Mouse (Mus musculus): ENCODE measurements around the gene Dnah9.

Dnah9 gene

GRCm38 (mm10) chr11:65927962-65928361, 240.4 kb downstream of the Dnah9 start:
- DNase-seq (ENCODE audit: low read depth, low spot score) = no peak

GRCm38 (mm10) chr11:65918480-65919236, 249.7 kb downstream of the Dnah9 start:
- no peak for DNase-seq (ENCODE audit: low read depth, low spot score)

- no peak for DNase-seq (ENCODE audit: low read depth, low spot score)
Measured at GRCm38 (mm10) chr11:65909195-65909594, 259.2 kb downstream of the Dnah9 start.

GRCm38 (mm10) chr11:65905487-65905886, 262.9 kb downstream of the Dnah9 start:
- DNase-seq (ENCODE audit: low read depth, low spot score) = no peak

GRCm38 (mm10) chr11:65903944-65904343, 264.4 kb downstream of the Dnah9 start:
- no peak for DNase-seq (ENCODE audit: low read depth, low spot score)

GRCm38 (mm10) chr11:65881465-65881864, 286.9 kb downstream of the Dnah9 start:
- no peak for DNase-seq (ENCODE audit: low read depth, low spot score)

GRCm38 (mm10) chr11:65877146-65877775, 291.1 kb downstream of the Dnah9 start:
- no peak for DNase-seq (ENCODE audit: low read depth, low spot score)

- peak; percentile 27 for DNase-seq (ENCODE audit: low read depth, low spot score)
Measured at GRCm38 (mm10) chr11:65861476-65861875, 306.9 kb downstream of the Dnah9 start.

- peak; percentile 16 for DNase-seq (ENCODE audit: low read depth, low spot score)
Measured at GRCm38 (mm10) chr11:65852066-65852465, 316.3 kb downstream of the Dnah9 start.

GRCm38 (mm10) chr11:65846446-65846845, 321.9 kb downstream of the Dnah9 start:
- no peak for DNase-seq (ENCODE audit: low read depth, low spot score)

- no peak for DNase-seq (ENCODE audit: low read depth, low spot score)
Measured at GRCm38 (mm10) chr11:65838999-65839398, 329.4 kb downstream of the Dnah9 start.

- DNase-seq (ENCODE audit: low read depth, low spot score) = no peak
Measured at GRCm38 (mm10) chr11:65824556-65824955, 343.8 kb downstream of the Dnah9 start.

- peak; percentile 75 for DNase-seq (ENCODE audit: low read depth, low spot score)
Measured at GRCm38 (mm10) chr11:65820877-65821276, 347.5 kb downstream of the Dnah9 start.

GRCm38 (mm10) chr11:65820280-65820679, 348.1 kb downstream of the Dnah9 start:
- no peak for DNase-seq (ENCODE audit: low read depth, low spot score)

- DNase-seq (ENCODE audit: low read depth, low spot score) = no peak
Measured at GRCm38 (mm10) chr11:65818193-65818592, 350.2 kb downstream of the Dnah9 start.

- no peak for DNase-seq (ENCODE audit: low read depth, low spot score)
Measured at GRCm38 (mm10) chr11:65816237-65816636, 352.1 kb downstream of the Dnah9 start.

GRCm38 (mm10) chr11:65814381-65814780, 354.0 kb downstream of the Dnah9 start:
- no peak for DNase-seq (ENCODE audit: low read depth, low spot score)

- no peak for DNase-seq (ENCODE audit: low read depth, low spot score)
Measured at GRCm38 (mm10) chr11:65812088-65812487, 356.3 kb downstream of the Dnah9 start.

- no peak for DNase-seq (ENCODE audit: low read depth, low spot score)
Measured at GRCm38 (mm10) chr11:65807601-65808000, 360.8 kb downstream of the Dnah9 start.

- peak; percentile 84 for DNase-seq (ENCODE audit: low read depth, low spot score)
Measured at GRCm38 (mm10) chr11:65806909-65807504, 361.3 kb downstream of the Dnah9 start, which contains the start of gene Zkscan6. Zkscan6 (plus strand) TSS chr11:65807175.

- peak; percentile 27 for DNase-seq (ENCODE audit: low read depth, low spot score)
Measured at GRCm38 (mm10) chr11:65806321-65806904, 361.9 kb downstream of the Dnah9 start.

GRCm38 (mm10) chr11:65801899-65802298, 366.5 kb downstream of the Dnah9 start:
- no peak for DNase-seq (ENCODE audit: low read depth, low spot score)
